Mouse (Mus musculus): ENCODE measurements around the gene Lpp. TPM values are rescaled to one million over a fixed set of nuclear protein-coding genes. Genes with fewer than 3 reads are reported as not detected.

Gene Lpp
- polyA plus RNA-seq, 1 experiment from 2014 or later = 20.7 TPM

DNA sequence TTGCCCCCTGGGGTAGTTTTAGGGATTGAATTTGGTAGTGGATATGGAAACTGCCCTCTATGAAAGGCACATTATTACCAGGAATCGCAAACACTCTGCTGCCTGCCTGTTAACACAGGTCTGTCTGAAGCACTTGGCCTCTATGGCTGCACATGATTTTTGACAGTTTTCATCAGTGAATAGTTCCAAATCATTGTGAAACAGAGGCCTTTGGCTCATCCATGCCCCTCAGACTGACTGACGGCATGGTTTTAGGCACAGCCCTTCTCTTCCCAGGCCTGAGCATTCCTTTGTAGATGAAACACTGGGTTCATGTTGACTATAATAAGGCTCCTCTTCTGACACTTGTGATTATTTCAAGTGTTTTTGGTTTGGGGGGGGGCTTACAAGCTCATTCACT is 189.5 kb downstream of the Lpp start:
- H3K9me3 ChIP-seq = no peaks in the 10 kb centered on the region

DNA sequence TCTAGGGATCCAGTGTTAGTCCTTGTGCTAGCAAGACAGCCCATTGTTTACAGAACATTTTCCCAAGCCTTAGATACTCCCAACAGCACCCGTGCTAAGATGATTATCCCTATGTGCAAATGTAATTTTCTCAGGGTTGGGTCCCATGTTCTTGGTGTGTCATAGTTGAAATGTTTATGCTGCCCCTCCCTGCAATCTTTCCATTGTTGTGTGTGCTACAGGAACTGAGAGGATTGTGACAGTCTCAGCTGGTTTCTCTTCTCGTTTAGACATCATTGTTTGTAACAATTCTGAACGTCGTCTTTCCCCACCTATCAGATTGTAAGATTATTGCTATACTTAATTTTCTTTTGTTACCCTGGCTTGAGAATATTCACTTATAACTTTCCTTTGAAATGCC is 200.2 kb downstream of the Lpp start:
- 82% methylated on average over 4 of the region's 4 CpGs for WGBS
- Histone ChIP-seq H3K36me3 (no peaks in the 10 kb centered on the region), H3K4me1 (no peaks in the 10 kb centered on the region), H3K4me2 (replicated peaks) (no peak overlapping the region), H3K27ac (replicated peaks) (no peak overlapping the region), H3K4me3 (no peak overlapping the region), H3K9me3 (no peaks in the 10 kb centered on the region), H3K27me3 (no peaks in the 10 kb centered on the region), H3K9ac (replicated peaks) (no peak overlapping the region)
- no peak for ATAC-seq (ENCODE audit: low FRiP score, low read depth)

More for the DNA sequence above, 189.5 kb downstream of the Lpp start:
- H3K4me1 ChIP-seq = no peaks in the 10 kb centered on the region
- H3K4me3 ChIP-seq = no peak overlapping the region
- H3K27ac ChIP-seq (replicated peaks) = no peak overlapping the region
- no peaks in the 10 kb centered on the region for H3K27me3 ChIP-seq
- WGBS = 90% methylated on average over 2 of the region's 2 CpGs
- no peak for ATAC-seq (ENCODE audit: low FRiP score, low read depth)
- no peak overlapping the region for H3K4me2 ChIP-seq (replicated peaks)
- H3K36me3 ChIP-seq = no peaks in the 10 kb centered on the region
- no peak overlapping the region for H3K9ac ChIP-seq (replicated peaks)

- H3K4me3 ChIP-seq = no peak overlapping the region
- no peaks in the 10 kb centered on the region for H3K4me1 ChIP-seq
- H3K36me3 ChIP-seq = no peaks in the 10 kb centered on the region
- H3K27me3 ChIP-seq = no peaks in the 10 kb centered on the region
- H3K9ac ChIP-seq (replicated peaks) = no peak overlapping the region
- no peak overlapping the region for H3K27ac ChIP-seq (replicated peaks)
- H3K4me2 ChIP-seq (replicated peaks) = no peak overlapping the region
- WGBS = 85% methylated on average over 5 of the region's 5 CpGs
- ATAC-seq (ENCODE audit: low FRiP score, low read depth) = no peak
- H3K9me3 ChIP-seq = no peaks in the 10 kb centered on the region
Observed at GRCm38 (mm10) chr16:24594508-24594907, 201.2 kb downstream of the Lpp start.

- Histone ChIP-seq H3K4me2 (replicated peaks) (no peak overlapping the region), H3K4me3 (no peak overlapping the region), H3K9ac (replicated peaks) (no peak overlapping the region), H3K36me3 (no peaks in the 10 kb centered on the region), H3K27ac (replicated peaks) (no peak overlapping the region), H3K4me1 (no peaks in the 10 kb centered on the region), H3K27me3 (no peaks in the 10 kb centered on the region), H3K9me3 (no peaks in the 10 kb centered on the region)
- no peak for ATAC-seq (ENCODE audit: low FRiP score, low read depth)
Observed at GRCm38 (mm10) chr16:24595493-24595892, 202.2 kb downstream of the Lpp start.

DNA sequence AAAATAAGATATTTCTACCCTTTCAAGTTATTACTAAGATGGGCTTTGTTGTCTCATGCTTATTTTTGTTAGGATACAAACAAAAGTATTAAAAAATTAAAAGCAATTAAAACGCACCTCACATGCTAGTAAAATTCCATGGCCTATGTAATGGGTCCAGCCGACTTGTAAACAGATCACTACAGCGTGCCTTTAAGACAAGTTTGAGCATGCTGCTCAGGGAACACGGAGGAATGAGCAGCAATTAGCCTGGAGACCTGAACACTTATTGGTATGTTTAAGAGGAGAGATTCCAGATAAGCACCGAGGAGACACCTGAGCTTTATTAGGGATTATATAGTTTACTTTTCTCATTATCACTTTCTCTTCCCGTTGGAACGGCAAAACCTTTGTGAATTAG is 205.3 kb downstream of the Lpp start:
- H3K4me1 ChIP-seq = no peaks in the 10 kb centered on the region
- H3K27me3 ChIP-seq = no peaks in the 10 kb centered on the region
- ATAC-seq (ENCODE audit: low FRiP score, low read depth) = no peak
- no peaks in the 10 kb centered on the region for H3K36me3 ChIP-seq
- no peak overlapping the region for H3K9ac ChIP-seq (replicated peaks)
- no peak overlapping the region for H3K4me3 ChIP-seq
- H3K4me2 ChIP-seq (replicated peaks) = no peak overlapping the region
- H3K27ac ChIP-seq (replicated peaks) = no peak overlapping the region
- 74% methylated on average over 7 of the region's 7 CpGs for WGBS
- no peaks in the 10 kb centered on the region for H3K9me3 ChIP-seq

- no peaks in the 10 kb centered on the region for H3K4me1 ChIP-seq
- no peak overlapping the region for H3K4me3 ChIP-seq
- no peak for ATAC-seq (ENCODE audit: low FRiP score, low read depth)
- H3K9ac ChIP-seq (replicated peaks) = no peak overlapping the region
- H3K4me2 ChIP-seq (replicated peaks) = no peak overlapping the region
- WGBS = 81% methylated on average over 7 of the region's 7 CpGs
- no peaks in the 10 kb centered on the region for H3K9me3 ChIP-seq
- no peaks in the 10 kb centered on the region for H3K36me3 ChIP-seq
- no peaks in the 10 kb centered on the region for H3K27me3 ChIP-seq
- H3K27ac ChIP-seq (replicated peaks) = no peak overlapping the region
Observed at GRCm38 (mm10) chr16:24599766-24600165, 206.5 kb downstream of the Lpp start.

DNA sequence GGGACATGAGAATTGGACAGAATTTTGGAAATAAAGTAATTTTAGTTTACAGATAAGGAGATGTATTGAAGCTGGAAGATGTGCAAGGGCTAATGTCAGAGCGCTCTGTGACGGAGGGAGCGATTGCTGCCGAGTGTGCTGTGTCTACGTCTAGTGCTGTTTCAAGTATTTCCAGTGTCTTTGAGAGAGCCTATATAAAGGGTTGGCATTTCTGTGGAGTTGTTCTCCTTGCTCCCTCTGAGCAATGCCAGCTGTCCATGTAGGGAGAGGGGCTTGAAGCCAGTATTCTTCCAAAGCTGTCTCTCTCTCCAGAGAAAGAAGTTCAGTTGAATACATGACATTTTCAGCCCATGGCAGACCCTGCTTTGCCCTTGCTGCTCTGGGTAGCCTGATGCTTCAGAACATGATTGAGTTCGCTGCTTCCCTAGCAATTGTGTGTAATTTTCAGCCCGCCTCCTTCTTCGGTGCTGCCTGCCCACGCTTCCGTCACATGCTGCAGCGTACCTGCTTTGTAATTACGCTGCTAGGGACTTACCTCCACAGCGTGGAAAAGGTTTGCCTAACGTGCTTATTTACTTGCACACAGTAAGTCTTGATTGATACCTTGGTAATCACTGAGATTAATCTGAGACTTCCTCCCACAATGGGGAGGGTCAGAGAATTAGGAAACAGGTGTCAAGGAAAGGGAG is 207.1 kb downstream of the Lpp start:
- WGBS = 89% methylated on average over 14 of the region's 14 CpGs

GRCm38 (mm10) chr16:24603342-24603741 is 210.0 kb downstream of the Lpp start:
- Histone ChIP-seq H3K9ac (replicated peaks) (no peak overlapping the region), H3K4me3 (no peak overlapping the region), H3K36me3 (no peaks in the 10 kb centered on the region), H3K9me3 (no peaks in the 10 kb centered on the region), H3K4me1 (no peaks in the 10 kb centered on the region), H3K4me2 (replicated peaks) (no peak overlapping the region), H3K27me3 (no peaks in the 10 kb centered on the region), H3K27ac (replicated peaks) (no peak overlapping the region)
- 94% methylated on average over 4 of the region's 4 CpGs for WGBS
- ATAC-seq (ENCODE audit: low FRiP score, low read depth) = no peak

More for the DNA sequence above, 207.1 kb downstream of the Lpp start:
- no peaks in the 10 kb centered on the region for H3K36me3 ChIP-seq
- no peaks in the 10 kb centered on the region for H3K9me3 ChIP-seq
- no peak for ATAC-seq (ENCODE audit: low FRiP score, low read depth)
- no peak overlapping the region for H3K4me2 ChIP-seq (replicated peaks)
- H3K27me3 ChIP-seq = no peaks in the 10 kb centered on the region
- H3K4me1 ChIP-seq = no peaks in the 10 kb centered on the region
- H3K27ac ChIP-seq (replicated peaks) = no peak overlapping the region
- no peak overlapping the region for H3K9ac ChIP-seq (replicated peaks)
- H3K4me3 ChIP-seq = no peak overlapping the region

DNA sequence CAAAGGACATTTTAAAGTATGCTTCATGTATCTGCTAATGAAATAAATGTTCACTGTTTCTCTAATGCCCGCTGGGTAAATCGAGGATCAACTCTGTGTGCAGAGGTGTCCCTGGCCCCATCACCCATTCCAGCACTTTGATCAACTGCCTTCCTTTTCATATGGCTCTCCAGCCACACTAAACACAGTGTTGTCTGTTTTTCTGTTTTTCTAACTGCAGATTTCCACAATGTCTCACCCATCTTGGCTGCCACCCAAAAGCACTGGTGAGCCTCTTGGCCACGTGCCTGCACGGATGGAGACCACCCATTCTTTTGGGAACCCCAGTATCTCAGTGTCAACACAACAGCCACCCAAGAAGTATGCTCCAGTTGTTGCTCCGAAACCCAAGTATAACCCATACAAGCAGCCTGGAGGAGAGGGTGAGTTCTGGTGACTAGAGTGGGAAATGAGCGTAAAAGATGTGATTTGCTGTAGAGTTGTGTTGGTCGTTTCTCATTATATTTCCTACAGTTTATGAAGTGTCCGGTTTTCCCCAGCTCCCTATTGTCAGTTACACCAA is 214.7 kb downstream of the Lpp start:
- Histone ChIP-seq H3K36me3 (no peaks in the 10 kb centered on the region), H3K27me3 (no peaks in the 10 kb centered on the region), H3K4me2 (replicated peaks) (no peak overlapping the region), H3K9ac (replicated peaks) (no peak overlapping the region), H3K9me3 (no peaks in the 10 kb centered on the region), H3K4me3 (no peak overlapping the region), H3K4me1 (no peaks in the 10 kb centered on the region), H3K27ac (replicated peaks) (no peak overlapping the region)
- no peak for ATAC-seq (ENCODE audit: low FRiP score, low read depth)
- 91% methylated on average over 8 of the region's 8 CpGs for WGBS

DNA sequence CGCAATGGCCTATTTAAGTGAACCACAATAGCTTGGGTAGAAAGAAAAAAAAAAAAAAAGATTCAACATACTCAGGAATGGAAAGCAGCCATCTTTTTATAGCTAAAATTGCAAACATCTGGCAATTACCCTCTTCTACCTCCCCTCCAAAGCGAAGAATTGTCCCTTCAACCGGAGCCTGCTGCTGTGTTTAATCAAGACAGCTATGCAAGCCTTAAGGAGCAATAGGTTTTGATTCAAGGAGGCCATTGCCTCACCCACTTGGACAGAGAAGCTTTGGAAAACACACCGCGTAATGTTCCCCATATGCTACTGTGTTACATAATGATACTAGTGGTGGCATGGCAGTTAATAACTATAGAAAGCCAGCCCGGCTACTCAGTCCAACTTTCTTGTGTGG is 226.2 kb downstream of the Lpp start:
- no peaks in the 10 kb centered on the region for H3K27me3 ChIP-seq

DNA sequence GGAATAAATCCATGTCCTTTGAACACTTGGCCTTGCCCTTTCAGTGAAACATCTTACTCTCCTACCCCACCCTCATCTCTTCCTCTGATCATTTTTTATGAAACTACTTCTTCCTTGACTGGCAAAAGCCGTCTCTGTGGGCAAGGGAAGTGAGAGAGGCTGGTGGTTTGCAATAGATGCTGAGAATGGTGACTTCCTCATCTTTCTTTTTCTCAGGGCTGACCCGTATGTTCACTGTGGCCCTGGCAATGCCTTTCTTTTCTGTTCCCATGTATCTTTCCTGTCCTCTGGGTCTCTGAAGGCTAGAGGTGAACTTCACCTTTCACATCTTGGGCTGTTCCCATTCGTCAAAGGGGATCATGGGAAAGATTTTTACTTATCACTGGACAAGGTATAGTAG is 226.7 kb downstream of the Lpp start:
- no peak for ATAC-seq (ENCODE audit: low FRiP score, low read depth)
- WGBS = 88% methylated on average over 3 of the region's 3 CpGs
- Histone ChIP-seq H3K36me3 (no peaks in the 10 kb centered on the region), H3K4me3 (no peak overlapping the region), H3K9me3 (no peaks in the 10 kb centered on the region), H3K9ac (replicated peaks) (no peak overlapping the region), H3K4me2 (replicated peaks) (no peak overlapping the region), H3K27me3 (no peaks in the 10 kb centered on the region), H3K27ac (replicated peaks) (no peak overlapping the region), H3K4me1 (peaks cover 7% of the 10 kb centered on the region)

More for the DNA sequence above, 226.2 kb downstream of the Lpp start:
- 90% methylated on average over 6 of the region's 6 CpGs for WGBS
- Histone ChIP-seq H3K36me3 (no peaks in the 10 kb centered on the region), H3K4me2 (replicated peaks) (no peak overlapping the region), H3K9ac (replicated peaks) (no peak overlapping the region), H3K27ac (replicated peaks) (no peak overlapping the region), H3K4me1 (peaks cover 5% of the 10 kb centered on the region), H3K9me3 (no peaks in the 10 kb centered on the region), H3K4me3 (no peak overlapping the region)
- no peak for ATAC-seq (ENCODE audit: low FRiP score, low read depth)

DNA sequence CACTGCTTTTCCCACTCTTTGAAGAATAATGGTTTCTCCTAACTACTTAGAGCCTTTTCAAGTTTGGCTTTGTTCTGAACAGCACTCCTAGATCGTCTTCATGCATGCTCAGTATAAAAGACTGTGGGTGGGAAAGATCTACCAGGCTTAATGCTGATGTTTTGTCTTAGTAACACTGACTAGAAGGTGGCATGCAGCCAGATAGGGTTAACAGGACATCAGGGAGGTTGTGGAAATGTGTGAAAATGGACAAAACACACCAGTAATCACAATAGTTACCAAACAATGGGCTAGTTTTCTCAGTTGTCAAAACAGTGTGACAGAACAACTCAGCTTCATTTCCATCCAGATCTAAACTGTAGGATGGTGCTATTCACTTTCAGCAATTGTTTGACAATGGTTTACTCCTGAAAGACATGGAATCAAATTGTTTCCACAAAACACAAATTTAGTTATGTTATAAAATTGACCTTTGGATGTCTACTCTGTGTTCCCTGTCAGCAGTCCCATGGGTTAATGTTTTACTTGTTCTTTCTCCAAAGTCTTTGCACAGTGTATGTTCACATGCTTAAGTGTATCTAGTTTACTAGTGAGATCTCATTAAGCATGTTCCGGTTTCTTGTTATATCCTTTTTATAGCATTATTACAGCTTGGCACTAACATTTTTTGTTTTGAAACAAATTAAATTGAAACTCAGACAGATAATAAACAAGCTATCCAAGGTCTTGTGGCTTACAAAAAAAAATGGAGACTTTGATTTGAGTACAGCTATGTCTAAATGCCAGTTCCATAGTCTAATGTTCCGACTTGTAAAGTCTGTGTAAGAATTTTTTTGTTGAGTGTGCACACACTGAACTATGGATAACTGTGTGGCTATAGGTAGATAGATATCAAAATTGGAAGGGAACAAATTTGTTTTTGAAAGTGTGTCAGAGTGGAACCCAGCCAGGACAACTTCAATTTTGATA is 229.2 kb downstream of the Lpp start:
- Histone ChIP-seq H3K9me3 (no peaks in the 10 kb centered on the region), H3K4me2 (replicated peaks) (no peak overlapping the region), H3K36me3 (no peaks in the 10 kb centered on the region), H3K4me3 (no peak overlapping the region), H3K27ac (replicated peaks) (no peak overlapping the region), H3K4me1 (peaks cover 7% of the 10 kb centered on the region), H3K27me3 (no peaks in the 10 kb centered on the region), H3K9ac (replicated peaks) (no peak overlapping the region)
- 64% methylated on average over 3 of the region's 3 CpGs for WGBS
- ATAC-seq (ENCODE audit: low FRiP score, low read depth) = no peak
